Mouse (Mus musculus): ENCODE results near the gene Nr1h4.

Nr1h4 gene

GRCm38 (mm10) chr10:89432743-89433142, 100.6 kb downstream of the Nr1h4 start:
- DNase-seq (ENCODE audit: low spot score in 2 of 2), result no peak

- no peak for DNase-seq (ENCODE audit: low spot score in 2 of 2)
These were observed 102.6 kb downstream of the Nr1h4 start for GRCm38 (mm10) chr10:89430751-89431150.

- no peak for DNase-seq (ENCODE audit: low spot score in 2 of 2)
These were observed 108.5 kb downstream of the Nr1h4 start for GRCm38 (mm10) chr10:89424800-89425393.

- DNase-seq (ENCODE audit: low spot score in 2 of 2), result no peak
These were observed 109.2 kb downstream of the Nr1h4 start for GRCm38 (mm10) chr10:89424217-89424616.

- DNase-seq (ENCODE audit: low spot score in 2 of 2), result no peak
These were observed 110.1 kb downstream of the Nr1h4 start for GRCm38 (mm10) chr10:89423164-89423778.

- DNase-seq (ENCODE audit: low spot score in 2 of 2), result no peak
These were observed 110.8 kb downstream of the Nr1h4 start for GRCm38 (mm10) chr10:89422504-89423158.

- DNase-seq (ENCODE audit: low spot score in 2 of 2), result no peak
These were observed 115.4 kb downstream of the Nr1h4 start for GRCm38 (mm10) chr10:89417966-89418365.

GRCm38 (mm10) chr10:89415478-89415877, 117.9 kb downstream of the Nr1h4 start:
- DNase-seq (ENCODE audit: low spot score in 2 of 2), result no peak

- no peak for DNase-seq (ENCODE audit: low spot score in 2 of 2)
These were observed 125.8 kb downstream of the Nr1h4 start for GRCm38 (mm10) chr10:89407551-89407950.

GRCm38 (mm10) chr10:89406733-89407484, 126.5 kb downstream of the Nr1h4 start:
- DNase-seq (ENCODE audit: low spot score in 2 of 2), result no peak

- no peak for DNase-seq (ENCODE audit: low spot score in 2 of 2)
These were observed 128.4 kb downstream of the Nr1h4 start for GRCm38 (mm10) chr10:89404936-89405335.
